Mouse (Mus musculus): ENCODE measurements around the gene Trim2. TPM values are rescaled to one million over a fixed set of nuclear protein-coding genes. Genes with fewer than 3 reads are reported as not detected.

Gene Trim2
- polyA plus RNA-seq, 1 experiment from 2014 or later, result 9.3 TPM

GRCm38 (mm10) chr3:84270624-84270995 is 36.1 kb downstream of the Trim2 start:
- Histone ChIP-seq H3K27me3 (ENCODE audit: control insufficient read depth, insufficient read depth, low read length) (0 out of 2 replicates have a peak, but pooled peaks cover 5% of the 10 kb centered on the region), H3K9ac (ENCODE audit: low read length) (no peak overlapping the region), H3K4me3 (ENCODE audit: control insufficient read depth in 1 of 2, insufficient read depth in 1 of 2, low read depth in 1 of 2, low read length in 2 of 2) (0 out of 4 replicates have a peak overlapping the region, but pooled peaks of 1 of the 2 experiments have one; percentile 4), H3K4me2 (ENCODE audit: low read length) (peak overlapping the region; percentile 52), H3K36me3 (ENCODE audit: control insufficient read depth, insufficient read depth, low read length) (no peaks in the 10 kb centered on the region), H3K27ac (replicated peaks in 1 of 2; ENCODE audit: control insufficient read depth in 1 of 2, insufficient read depth in 1 of 2, low read depth in 2 of 2, low read length in 2 of 2) (no peak overlapping the region), H3K9me3 (ENCODE audit: control insufficient read depth, low read length) (no peaks in the 10 kb centered on the region), H3K4me1 (ENCODE audit: control insufficient read depth in 2 of 2, insufficient read depth in 2 of 2, low read length in 2 of 2) (peaks cover 11 to 27% of the 10 kb centered on the region in 2 experiments)
- WGBS, result 20% methylated on average over 3 of the region's 3 CpGs
- no peak for ATAC-seq (ENCODE audit: insufficient number of reproducible peaks, insufficient read depth, low FRiP score, low read depth)

GRCm38 (mm10) chr3:84269987-84270623 is 36.6 kb downstream of the Trim2 start:
- no peaks in the 10 kb centered on the region for H3K9me3 ChIP-seq (ENCODE audit: control insufficient read depth, low read length)
- H3K4me1 ChIP-seq (ENCODE audit: control insufficient read depth in 2 of 2, insufficient read depth in 2 of 2, low read length in 2 of 2), result peaks cover 11 to 24% of the 10 kb centered on the region in 2 experiments
- H3K36me3 ChIP-seq (ENCODE audit: control insufficient read depth, insufficient read depth, low read length), result no peaks in the 10 kb centered on the region
- peak overlapping the region; percentile 52 for H3K4me2 ChIP-seq (ENCODE audit: low read length)
- 19% methylated on average over 13 of the region's 13 CpGs for WGBS
- ATAC-seq (ENCODE audit: insufficient number of reproducible peaks, insufficient read depth, low FRiP score, low read depth), result no peak
- H3K27ac ChIP-seq (replicated peaks in 1 of 2; ENCODE audit: control insufficient read depth in 1 of 2, insufficient read depth in 1 of 2, low read depth in 2 of 2, low read length in 2 of 2), result no peak overlapping the region
- H3K27me3 ChIP-seq (ENCODE audit: control insufficient read depth, insufficient read depth, low read length), result 0 out of 2 replicates have a peak, but pooled peaks cover 5% of the 10 kb centered on the region
- no peak overlapping the region for H3K9ac ChIP-seq (ENCODE audit: low read length)
- peak overlapping the region in 1 of 2 experiments; percentile 4; a peak in 1 of 4 replicates for H3K4me3 ChIP-seq (ENCODE audit: control insufficient read depth in 1 of 2, insufficient read depth in 1 of 2, low read depth in 1 of 2, low read length in 2 of 2)

GRCm38 (mm10) chr3:84268434-84268833 is 38.2 kb downstream of the Trim2 start:
- Histone ChIP-seq H3K4me2 (ENCODE audit: low read length) (no peak overlapping the region), H3K4me3 (ENCODE audit: control insufficient read depth in 1 of 2, insufficient read depth in 1 of 2, low read depth in 1 of 2, low read length in 2 of 2) (no peak overlapping the region), H3K4me1 (ENCODE audit: control insufficient read depth in 2 of 2, insufficient read depth in 2 of 2, low read length in 2 of 2) (peaks cover 11 to 17% of the 10 kb centered on the region in 2 experiments), H3K9me3 (ENCODE audit: control insufficient read depth, low read length) (no peaks in the 10 kb centered on the region), H3K36me3 (ENCODE audit: control insufficient read depth, insufficient read depth, low read length) (no peaks in the 10 kb centered on the region), H3K9ac (ENCODE audit: low read length) (no peak overlapping the region), H3K27me3 (ENCODE audit: control insufficient read depth, insufficient read depth, low read length) (0 out of 2 replicates have a peak, but pooled peaks cover 5% of the 10 kb centered on the region), H3K27ac (replicated peaks in 1 of 2; ENCODE audit: control insufficient read depth in 1 of 2, insufficient read depth in 1 of 2, low read depth in 2 of 2, low read length in 2 of 2) (no peak overlapping the region)
- 57% methylated on average over 3 of the region's 3 CpGs for WGBS
- no peak for ATAC-seq (ENCODE audit: insufficient number of reproducible peaks, insufficient read depth, low FRiP score, low read depth)

- 67% methylated on average over 3 of the region's 3 CpGs for WGBS
- H3K9me3 ChIP-seq (ENCODE audit: control insufficient read depth, low read length), result no peaks in the 10 kb centered on the region
- no peak for ATAC-seq (ENCODE audit: insufficient number of reproducible peaks, insufficient read depth, low FRiP score, low read depth)
- no peak overlapping the region for H3K4me2 ChIP-seq (ENCODE audit: low read length)
- no peaks in the 10 kb centered on the region for H3K36me3 ChIP-seq (ENCODE audit: control insufficient read depth, insufficient read depth, low read length)
- H3K9ac ChIP-seq (ENCODE audit: low read length), result no peak overlapping the region
- no peak overlapping the region for H3K4me3 ChIP-seq (ENCODE audit: control insufficient read depth in 1 of 2, insufficient read depth in 1 of 2, low read depth in 1 of 2, low read length in 2 of 2)
- 0 out of 2 replicates have a peak, but pooled peaks cover 7% of the 10 kb centered on the region for H3K27me3 ChIP-seq (ENCODE audit: control insufficient read depth, insufficient read depth, low read length)
- H3K27ac ChIP-seq (replicated peaks in 1 of 2; ENCODE audit: control insufficient read depth in 1 of 2, insufficient read depth in 1 of 2, low read depth in 2 of 2, low read length in 2 of 2), result no peak overlapping the region
- H3K4me1 ChIP-seq (ENCODE audit: control insufficient read depth in 2 of 2, insufficient read depth in 2 of 2, low read length in 2 of 2), result peaks cover 11 to 17% of the 10 kb centered on the region in 2 experiments
Measured at GRCm38 (mm10) chr3:84266391-84266931, 40.2 kb downstream of the Trim2 start.

- WGBS, result 48% methylated on average over 1 of the region's 1 CpGs
- Histone ChIP-seq H3K27ac (replicated peaks in 1 of 2; ENCODE audit: control insufficient read depth in 1 of 2, insufficient read depth in 1 of 2, low read depth in 2 of 2, low read length in 2 of 2) (no peak overlapping the region), H3K36me3 (ENCODE audit: control insufficient read depth, insufficient read depth, low read length) (no peaks in the 10 kb centered on the region), H3K9me3 (ENCODE audit: control insufficient read depth, low read length) (no peaks in the 10 kb centered on the region), H3K4me1 (ENCODE audit: control insufficient read depth in 2 of 2, insufficient read depth in 2 of 2, low read length in 2 of 2) (peaks cover under 1 to 6% of the 10 kb centered on the region in 2 experiments), H3K9ac (ENCODE audit: low read length) (no peak overlapping the region), H3K4me2 (ENCODE audit: low read length) (no peak overlapping the region), H3K4me3 (ENCODE audit: control insufficient read depth in 1 of 2, insufficient read depth in 1 of 2, low read depth in 1 of 2, low read length in 2 of 2) (no peak overlapping the region), H3K27me3 (ENCODE audit: control insufficient read depth, insufficient read depth, low read length) (0 out of 2 replicates have a peak, but pooled peaks cover 11% of the 10 kb centered on the region)
- no peak for ATAC-seq (ENCODE audit: insufficient number of reproducible peaks, insufficient read depth, low FRiP score, low read depth)
Measured at GRCm38 (mm10) chr3:84265084-84265483, 41.6 kb downstream of the Trim2 start.

GRCm38 (mm10) chr3:84264395-84264794 is 42.3 kb downstream of the Trim2 start:
- no peaks in the 10 kb centered on the region for H3K36me3 ChIP-seq (ENCODE audit: control insufficient read depth, insufficient read depth, low read length)
- no peaks in the 10 kb centered on the region for H3K9me3 ChIP-seq (ENCODE audit: control insufficient read depth, low read length)
- H3K27me3 ChIP-seq (ENCODE audit: control insufficient read depth, insufficient read depth, low read length), result 0 out of 2 replicates have a peak, but pooled peaks cover 11% of the 10 kb centered on the region
- no peak for ATAC-seq (ENCODE audit: insufficient number of reproducible peaks, insufficient read depth, low FRiP score, low read depth)
- H3K9ac ChIP-seq (ENCODE audit: low read length), result no peak overlapping the region
- no peak overlapping the region for H3K4me3 ChIP-seq (ENCODE audit: control insufficient read depth in 1 of 2, insufficient read depth in 1 of 2, low read depth in 1 of 2, low read length in 2 of 2)
- no peak overlapping the region for H3K27ac ChIP-seq (replicated peaks in 1 of 2; ENCODE audit: control insufficient read depth in 1 of 2, insufficient read depth in 1 of 2, low read depth in 2 of 2, low read length in 2 of 2)
- no peak overlapping the region for H3K4me2 ChIP-seq (ENCODE audit: low read length)
- 63% methylated on average over 2 of the region's 2 CpGs for WGBS
- H3K4me1 ChIP-seq (ENCODE audit: control insufficient read depth in 2 of 2, insufficient read depth in 2 of 2, low read length in 2 of 2), result peaks cover 0 to 4% of the 10 kb centered on the region in 2 experiments; a peak in 2 of 4 replicates

- 67% methylated on average over 3 of the region's 3 CpGs for WGBS
- H3K36me3 ChIP-seq (ENCODE audit: control insufficient read depth, insufficient read depth, low read length), result no peaks in the 10 kb centered on the region
Measured at GRCm38 (mm10) chr3:84262804-84263203, 43.9 kb downstream of the Trim2 start.

More at GRCm38 (mm10) chr3:84262804-84263203, 43.9 kb downstream of the Trim2 start:
- no peak for ATAC-seq (ENCODE audit: insufficient number of reproducible peaks, insufficient read depth, low FRiP score, low read depth)
- peaks cover 2 to 10% of the 10 kb centered on the region in 2 experiments; a peak in 3 of 4 replicates for H3K4me1 ChIP-seq (ENCODE audit: control insufficient read depth in 2 of 2, insufficient read depth in 2 of 2, low read length in 2 of 2)
- no peaks in the 10 kb centered on the region for H3K9me3 ChIP-seq (ENCODE audit: control insufficient read depth, low read length)
- no peak overlapping the region for H3K4me2 ChIP-seq (ENCODE audit: low read length)
- no peak overlapping the region for H3K4me3 ChIP-seq (ENCODE audit: control insufficient read depth in 1 of 2, insufficient read depth in 1 of 2, low read depth in 1 of 2, low read length in 2 of 2)
- H3K9ac ChIP-seq (ENCODE audit: low read length), result no peak overlapping the region
- H3K27ac ChIP-seq (replicated peaks in 1 of 2; ENCODE audit: control insufficient read depth in 1 of 2, insufficient read depth in 1 of 2, low read depth in 2 of 2, low read length in 2 of 2), result no peak overlapping the region
- H3K27me3 ChIP-seq (ENCODE audit: control insufficient read depth, insufficient read depth, low read length), result 0 out of 2 replicates have a peak, but pooled peaks cover 11% of the 10 kb centered on the region
